Mouse (Mus musculus): ENCODE measurements around the gene Trpt1.

Trpt1 gene

DNA sequence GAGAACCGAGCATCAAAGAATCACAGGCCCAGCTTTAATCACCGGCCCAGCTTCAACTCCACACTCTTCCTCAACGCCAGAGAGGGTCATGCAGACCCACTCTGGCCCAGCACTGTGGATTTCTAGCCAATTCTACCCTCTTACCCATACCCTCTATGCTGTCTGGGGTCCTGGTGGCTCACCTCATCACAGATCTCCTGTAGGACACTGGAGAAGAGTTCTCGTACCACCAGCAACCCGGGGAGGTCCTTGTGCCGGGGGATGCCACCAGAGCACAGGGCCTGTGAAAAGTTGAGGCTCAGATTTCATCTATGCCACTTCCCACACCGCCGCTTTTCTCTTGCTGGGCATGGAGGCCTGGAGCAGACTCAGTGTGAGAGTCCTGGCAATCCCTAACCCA, 1.4 kb upstream of the Trpt1 start:
- no peak for DNase-seq

DNA sequence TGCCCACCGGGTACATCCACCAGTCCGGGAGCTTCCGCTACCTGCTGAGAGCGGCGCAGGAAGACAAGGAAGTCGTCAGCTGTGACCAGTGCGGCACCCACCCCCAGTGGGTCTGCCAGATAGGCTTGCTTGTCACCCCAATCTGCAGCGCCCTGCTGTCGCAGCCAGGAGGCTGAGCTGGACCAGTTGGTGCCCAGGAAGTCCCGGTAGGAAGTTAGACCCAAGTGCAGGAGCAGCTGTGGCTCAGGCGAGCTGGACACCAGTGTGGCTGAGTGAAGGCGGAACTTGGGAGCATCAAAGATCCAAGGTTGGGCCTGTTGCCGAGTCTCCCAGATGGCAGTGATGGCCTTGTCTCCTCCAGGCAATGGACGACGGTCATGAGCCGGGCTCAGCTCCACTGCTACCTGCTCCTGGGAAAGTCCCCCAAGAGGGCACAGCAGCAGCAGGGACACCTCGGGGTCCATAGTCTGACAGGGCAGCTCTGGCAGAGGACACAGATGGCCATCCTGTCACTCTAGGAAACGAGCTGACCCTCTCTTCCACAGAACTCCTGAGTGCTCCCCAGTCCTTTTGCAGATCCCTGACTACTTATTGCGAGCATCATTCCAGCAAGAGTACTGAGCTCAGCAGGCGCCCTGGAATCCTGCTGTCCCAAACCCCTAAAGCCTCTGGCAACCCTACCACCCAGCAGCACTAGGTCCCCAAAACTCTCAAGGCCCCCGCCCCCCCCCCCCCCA, 508 bp upstream of the Trpt1 start:
- peak in 1 of 2 experiments; percentile 44 for DNase-seq

DNA sequence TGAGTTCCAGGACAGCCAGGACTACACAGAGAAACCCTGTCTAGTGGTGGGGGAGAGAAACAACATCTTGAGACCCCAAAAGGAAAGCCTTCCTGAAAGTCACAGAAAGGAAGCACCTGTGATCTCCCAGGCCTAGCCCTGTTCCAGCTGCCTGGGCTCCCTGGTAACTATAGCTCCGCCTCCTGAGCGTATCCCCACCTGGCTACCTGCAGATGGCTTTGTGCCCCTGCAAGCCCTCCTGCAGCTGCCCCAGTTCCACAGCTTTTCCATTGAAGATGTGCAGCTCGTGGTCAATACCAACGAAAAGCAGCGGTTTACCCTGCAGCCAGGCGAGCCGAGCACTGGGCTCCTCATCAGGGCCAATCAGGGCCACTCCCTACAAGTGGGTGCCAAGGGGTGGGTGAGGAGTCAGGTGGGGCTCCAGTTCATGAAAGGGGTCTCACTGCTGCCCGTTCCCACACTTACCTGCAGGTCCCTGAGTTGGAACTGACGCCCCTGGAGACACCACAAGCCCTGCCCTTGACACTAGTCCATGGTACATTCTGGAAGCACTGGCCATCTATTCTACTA, 1.9 kb downstream of the Trpt1 start:
- DNase-seq: peak in 1 of 2 experiments; percentile 54

DNA sequence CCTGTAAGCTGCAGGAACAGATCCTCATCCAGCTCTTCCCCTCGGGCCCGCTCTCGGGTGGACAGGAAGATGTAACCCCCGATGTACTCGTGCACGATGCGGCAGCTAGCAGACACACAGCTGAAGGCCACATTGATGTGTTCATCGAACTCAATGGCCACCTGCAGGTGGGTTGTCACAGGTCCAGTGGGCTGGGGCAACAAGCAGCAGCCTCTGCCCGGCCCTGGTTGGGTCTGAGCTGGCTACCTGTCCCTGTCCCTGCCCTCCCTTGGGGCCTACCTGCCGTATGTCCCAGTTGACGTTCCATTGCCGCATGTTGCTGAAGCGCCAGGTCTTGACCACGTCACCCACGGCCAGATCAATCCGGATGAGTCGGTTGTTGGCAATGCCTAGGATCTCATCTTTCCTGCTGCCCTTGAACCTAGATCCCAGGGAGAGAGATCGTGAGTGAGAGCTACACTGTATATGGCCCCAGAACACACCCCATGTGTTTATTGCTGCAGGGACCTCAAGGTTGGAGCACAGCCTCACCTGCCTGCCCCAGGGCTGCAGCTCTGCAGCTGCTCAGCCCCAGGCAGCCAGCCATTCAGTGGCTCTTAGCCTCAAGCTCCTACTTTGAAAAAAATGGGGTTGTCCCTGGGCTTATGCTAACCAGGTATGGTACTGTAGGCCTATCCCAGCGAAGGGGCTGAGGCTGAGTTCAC, 3.6 kb downstream of the Trpt1 start:
- peak in 1 of 2 experiments; percentile 19 for DNase-seq

DNA sequence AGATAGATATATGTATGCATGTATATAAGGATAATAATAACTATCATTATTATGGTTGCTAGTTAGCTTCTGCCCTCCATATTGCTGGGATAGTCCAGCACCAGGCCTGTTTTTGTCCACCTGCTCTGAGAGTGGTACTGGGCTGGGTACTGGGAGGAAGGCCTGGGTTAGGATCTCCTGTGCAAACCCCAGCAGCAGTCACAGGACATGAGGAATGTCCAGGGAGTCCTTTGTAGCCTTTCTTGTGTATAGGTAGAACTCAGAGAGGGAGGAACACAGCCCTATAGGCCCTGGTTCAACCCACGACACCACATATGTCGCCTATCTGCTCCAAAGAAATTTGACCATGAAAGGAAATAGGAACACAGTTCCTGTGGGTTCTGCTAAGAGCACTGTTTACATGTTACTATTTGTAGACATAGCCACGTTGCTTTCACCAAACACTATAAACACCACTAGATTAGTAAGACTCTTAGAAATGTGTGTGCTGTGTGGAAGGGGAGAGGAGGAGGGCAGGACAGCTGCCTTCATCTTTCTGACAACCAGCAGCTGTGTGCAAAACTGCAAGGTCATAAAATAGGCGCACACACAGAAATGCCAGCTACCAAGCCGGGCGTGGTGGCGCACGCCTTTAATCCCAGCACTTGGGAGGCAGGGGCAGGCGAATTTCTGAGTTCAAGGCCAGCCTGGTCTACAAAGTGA, 11.1 kb downstream of the Trpt1 start:
- DNase-seq: no peak

DNA sequence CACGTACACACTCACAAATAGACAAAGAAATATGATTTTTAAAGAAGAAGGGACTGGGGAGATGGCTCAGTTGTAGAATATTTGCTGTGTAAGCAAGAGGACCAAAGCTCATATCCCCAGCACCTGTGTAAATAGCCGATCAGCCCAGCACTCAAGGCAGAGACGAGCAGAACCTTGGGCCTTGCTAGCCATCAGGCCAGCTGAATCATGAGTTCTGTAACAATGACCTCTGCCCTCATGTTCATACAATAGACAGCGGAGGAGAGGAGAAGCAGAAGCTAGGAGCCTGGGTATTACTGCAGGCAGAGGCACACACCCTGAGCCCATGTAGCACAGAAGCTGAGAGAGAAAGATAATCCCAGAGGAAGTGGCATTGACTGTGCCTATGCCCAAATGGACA, 16.5 kb downstream of the Trpt1 start:
- DNase-seq: no peak

DNA sequence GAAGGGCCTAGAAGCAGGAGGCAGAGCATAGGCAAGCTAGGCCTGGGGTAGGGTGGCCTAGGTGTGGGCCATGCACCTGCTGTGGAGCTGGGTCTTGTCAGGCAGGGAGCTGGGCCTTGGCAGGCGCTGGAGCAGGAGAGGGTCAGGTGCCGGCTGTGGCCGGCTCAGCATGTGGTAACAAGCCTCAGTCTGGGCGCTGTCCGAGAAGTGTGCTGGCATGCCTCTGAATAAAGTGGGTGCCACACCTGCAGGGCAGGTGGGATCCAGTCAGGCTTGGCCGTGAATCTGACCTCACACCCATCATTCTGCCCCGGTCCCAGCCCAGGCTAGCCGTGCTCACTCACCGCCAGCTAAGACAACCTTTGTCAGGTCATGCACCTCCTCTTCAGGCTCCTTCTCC, 18.1 kb downstream of the Trpt1 start:
- no peak for DNase-seq

DNA sequence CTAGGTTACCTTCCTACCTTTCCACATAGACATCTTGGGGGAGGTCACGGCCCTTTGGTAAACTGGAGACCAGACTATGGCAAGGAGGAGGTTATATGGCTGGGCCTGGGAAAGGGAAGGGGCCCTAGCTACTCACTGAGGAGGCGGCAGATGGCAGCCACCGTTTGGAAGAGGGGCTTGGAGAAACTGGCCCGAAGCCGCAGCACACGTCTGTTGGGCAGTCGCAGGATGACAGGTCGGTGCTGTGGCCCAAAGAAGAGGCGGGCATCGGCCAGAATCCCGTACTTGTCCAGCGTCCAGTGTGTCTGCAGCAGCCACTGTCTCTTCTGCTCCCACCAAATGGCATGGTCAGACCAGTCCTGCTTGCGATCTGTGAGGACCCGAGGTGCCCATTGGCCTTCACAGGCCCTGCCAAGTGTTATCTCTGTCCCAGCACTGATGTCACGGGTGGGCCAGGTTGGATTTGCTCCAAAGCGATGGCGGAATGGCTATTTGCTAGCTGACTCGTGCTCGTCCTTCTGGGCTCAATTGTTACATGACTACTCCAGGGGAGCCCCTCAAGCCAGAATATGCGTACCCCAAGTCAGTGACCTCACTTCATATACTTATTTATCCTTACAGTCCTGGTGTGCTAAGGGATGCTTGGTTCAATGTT, 18.7 kb downstream of the Trpt1 start:
- no peak for DNase-seq

DNA sequence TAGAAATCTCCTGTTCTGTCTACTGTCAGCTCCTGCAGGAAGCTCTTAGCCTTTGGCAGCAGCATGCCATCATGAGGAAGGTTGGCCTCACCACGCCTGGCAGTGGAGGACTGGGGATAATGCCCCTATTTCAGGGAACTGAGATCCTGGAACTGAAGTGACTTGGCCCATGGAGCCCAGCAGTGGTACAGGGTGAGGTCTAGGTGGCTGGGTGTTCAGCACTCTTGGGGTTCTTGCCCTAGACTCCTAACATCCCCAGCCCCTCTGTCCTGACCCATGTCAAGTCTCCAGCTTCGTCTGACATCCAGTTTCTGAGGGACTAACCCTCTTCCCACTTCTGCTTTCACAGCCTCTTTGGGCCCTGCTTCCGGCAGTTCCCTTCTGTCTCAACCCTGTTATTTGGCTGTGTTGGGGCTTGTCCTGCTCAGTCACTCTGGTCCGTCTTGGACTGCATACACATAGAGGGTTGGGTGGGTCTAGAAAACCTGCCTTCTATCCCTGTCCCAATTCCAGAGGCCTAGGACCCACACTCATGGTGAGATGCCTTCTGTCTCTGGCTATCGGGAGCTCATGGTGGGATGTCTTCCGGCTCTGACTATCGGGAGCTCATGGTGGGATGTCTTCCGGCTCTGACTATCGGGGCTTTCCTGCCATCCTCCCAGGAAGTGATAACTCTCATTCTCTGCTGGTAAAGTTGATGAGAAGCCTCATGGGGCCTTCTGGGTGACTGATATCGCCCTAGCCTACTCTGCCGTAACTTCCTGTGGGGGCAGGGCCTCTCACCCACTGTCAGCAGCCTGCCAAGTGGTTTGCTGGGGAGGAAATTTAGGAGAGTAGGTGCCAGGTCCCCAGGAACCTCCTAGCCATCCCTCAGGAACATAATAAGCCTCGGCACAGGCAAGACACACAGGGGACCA, 21.9 kb downstream of the Trpt1 start:
- peak; percentile 58 to 72 for DNase-seq

DNA sequence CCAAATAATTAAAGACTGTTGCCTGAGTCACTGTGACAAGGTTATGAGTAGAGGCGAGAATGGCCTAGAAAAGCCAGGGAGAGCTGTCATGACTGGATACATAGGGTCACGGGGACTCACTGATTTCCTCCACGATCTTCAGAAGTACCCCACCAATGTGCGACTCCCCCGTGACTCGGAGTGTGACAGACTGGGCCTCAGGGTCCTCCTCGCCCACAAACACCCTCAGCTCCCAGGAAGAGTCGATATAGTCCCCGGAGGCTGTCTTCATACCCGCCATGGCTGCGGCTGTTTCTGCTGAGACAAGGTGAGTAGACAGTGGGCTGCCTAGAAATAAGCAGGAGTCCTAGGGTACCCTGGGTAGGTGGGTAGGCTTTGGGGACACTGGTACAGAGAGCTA, 22.6 kb downstream of the Trpt1 start:
- DNase-seq: peak; percentile 37

DNA sequence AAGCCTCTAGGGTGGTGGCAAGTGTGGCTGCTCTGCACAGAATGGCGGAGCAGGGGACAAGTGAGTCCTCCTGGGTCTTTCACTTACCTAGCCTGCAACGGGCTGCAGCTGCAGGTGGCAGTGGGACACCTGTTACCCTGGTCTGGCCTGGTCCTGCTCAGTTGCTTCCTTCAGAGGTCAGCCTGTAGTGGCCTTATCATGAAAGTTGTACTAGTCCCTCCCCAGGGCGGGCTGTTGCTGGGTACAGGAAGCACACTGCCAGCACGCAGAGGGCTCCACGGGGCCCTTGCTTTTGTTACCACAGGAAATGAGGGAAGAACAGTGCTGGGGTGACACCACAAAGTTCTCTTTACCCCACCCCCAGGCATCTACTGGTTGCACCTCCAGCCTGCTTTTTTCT, 23.3 kb downstream of the Trpt1 start, which contains the start of gene Fermt3:
Gene Fermt3, minus strand, starts transcription at position 279 of the 400 bp plus-strand sequence.
- DNase-seq: peak; percentile 84 to 88

DNA sequence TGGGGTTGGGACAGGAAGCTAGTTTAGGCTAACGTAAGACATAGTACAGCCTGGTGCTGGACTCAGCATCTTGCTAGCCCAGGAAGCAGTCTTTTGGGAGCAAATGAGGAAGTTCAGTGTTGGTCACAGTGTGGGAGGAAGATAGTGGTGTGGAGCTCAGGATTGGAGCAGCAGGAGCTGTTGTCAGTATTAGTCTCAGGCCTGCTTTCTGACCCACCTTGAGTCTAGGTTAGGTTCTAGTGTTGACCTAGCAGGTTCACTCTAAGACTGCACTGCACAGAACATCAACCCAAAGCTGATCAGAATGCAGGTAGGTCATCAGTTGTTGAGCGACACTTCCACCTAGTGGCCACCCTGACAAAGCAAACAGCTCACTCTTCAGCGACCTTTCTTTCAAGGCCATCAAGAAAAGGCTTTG, 24.3 kb downstream of the Trpt1 start:
- DNase-seq: peak; percentile 75 to 77

DNA sequence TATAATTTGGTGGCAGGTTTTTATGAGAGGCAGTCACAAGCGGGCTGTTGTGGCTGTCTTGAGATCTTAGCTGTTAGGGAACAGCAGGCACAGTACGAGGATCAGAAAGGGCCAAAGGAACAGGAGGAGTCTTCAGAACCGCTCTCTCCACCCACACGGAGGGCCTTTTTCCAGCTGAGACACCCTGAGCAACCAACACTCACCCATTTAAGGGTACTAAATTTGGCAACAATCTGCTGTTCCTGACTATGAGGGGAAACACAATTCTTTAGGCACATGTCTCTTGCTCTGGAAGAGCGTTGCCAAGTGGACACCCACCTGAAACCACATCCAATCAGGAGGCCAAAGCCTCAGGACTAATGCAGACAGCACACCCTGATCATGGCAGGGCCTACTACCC, 33.6 kb downstream of the Trpt1 start:
- no peak for DNase-seq

DNA sequence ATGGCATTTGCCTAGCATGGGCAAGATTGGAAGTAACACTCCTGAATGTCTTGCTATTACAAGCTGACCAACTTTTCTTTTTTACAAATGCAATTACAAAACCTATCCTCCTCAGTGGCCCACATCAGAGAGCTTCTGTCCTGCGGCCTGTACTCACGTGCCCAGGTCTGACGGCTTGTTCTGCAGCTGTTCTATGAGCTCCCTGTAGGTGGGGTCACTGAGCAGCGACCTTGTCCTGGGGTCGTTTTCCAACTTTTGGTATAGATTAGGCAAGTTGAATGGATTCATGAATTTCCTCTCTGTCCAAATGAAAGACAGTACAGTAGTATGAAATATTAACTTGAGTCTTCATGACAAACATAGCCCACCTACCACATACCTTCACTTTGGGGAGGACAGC, 38.1 kb downstream of the Trpt1 start:
- DNase-seq: no peak

DNA sequence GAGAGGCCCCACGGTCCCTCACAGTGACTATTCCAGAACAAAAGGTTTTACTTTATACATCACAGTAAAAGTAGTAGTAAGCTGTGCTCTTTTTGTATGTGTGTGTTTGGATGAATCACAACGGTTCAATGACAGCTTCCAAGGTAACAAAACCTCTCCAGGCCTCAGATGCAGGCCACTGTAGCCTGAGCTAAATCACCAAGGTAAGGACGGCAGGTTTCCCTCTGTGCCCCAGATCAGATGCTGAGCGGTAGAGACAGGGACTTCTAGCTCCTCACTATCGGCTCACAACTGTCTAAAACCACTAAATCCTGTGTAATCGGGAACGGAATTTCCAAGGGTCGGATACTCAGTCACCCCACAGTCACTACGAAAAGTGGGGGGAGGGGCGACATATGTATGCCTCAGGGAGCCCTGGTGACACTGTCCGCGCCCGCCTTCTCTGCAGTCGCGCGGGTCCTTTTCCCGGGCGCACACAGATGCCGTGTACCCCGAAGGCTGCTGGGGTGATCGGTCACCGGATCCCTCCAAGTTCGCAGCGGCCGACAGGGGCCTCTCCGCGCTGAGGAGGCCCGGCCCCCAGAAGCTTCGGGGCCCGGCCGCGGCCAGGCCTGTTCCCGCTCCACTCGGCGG, 43.3 kb downstream of the Trpt1 start:
- DNase-seq: peak; percentile 61 to 74

DNA sequence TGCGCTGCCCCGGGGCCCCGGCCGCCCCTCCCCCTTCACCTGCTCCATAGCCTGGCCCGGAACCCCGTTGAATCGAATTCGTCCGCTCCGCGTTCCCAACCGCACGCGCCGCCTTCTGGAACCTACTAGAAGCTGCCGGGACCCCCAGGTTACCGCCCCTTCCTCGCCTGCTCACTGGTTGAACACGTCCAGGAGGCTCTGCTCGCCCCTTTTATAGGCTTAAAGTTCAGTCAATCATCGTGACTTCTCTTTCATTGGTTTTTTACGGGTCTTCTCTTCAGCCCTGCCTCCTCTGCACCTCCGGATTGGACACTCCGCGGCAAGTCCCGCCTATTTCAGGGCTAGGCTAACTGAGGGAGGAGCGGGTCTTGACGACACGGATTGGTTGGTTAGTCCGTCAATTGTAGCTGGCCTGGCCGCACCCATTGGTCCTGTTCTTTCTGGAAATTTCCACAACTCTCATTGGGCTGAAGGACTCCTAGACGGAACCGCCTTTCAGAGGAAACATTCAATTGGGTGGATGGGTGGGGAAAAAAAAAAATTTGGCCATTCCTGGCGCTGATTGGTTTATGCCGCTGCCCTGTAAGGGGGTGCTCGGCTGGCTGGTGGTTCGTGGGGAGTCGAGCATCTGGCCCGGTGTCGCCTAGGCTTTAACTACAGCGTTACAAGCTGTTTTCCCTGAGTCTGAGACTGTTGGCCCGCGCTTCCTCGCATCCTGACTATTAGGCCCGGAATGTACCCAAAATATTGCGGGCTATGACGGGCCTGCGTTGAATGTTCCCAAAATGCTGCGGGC, 44.1 kb downstream of the Trpt1 start, which contains the start of gene Stip1:
Gene Stip1, minus strand, starts transcription at position 127 of the 796 bp plus-strand sequence.
- DNase-seq: peak; percentile 98 to 100

DNA sequence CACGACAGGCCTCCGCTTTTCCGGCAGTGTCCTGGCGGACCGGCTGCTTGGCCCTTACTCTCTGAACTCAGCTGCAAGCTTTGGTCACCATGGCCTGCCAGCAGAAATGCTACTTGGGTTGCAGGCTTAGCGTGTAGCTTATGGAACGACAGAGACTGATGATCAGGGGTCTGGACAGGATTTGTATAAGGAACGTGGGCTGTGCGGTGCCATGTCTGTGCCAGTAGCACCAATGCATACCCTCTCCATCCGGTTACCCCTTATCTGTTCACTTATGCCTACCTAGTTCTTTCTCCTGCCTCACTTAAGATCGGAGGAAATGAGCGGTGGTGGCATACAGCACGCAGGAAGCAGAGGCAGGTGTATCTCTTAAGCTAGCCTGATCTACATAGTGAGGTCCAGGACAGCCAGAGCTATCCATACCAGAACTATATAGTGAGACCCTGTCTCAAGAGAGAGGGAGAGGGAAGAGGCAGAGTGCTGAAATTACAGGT, 44.8 kb downstream of the Trpt1 start:
- no peak for DNase-seq

DNA sequence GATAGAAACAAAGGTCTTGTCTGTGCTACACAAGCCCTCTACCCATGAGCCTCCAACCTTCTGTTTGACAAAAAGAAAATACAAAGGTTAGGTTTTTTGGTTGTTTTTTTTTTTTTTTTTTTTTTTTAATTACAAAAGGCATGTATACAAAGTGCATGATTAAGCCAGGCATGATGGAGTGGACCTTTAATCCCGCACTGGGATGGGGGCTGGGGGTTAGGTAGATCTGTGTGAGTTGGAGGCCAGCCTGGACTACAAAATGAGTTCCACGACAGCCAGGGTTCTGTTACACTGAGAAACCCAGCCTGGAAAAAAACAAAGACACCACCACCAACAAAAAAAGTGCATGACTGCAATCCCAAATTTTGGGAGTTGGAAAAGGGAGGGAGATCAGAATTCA, 45.2 kb downstream of the Trpt1 start:
- DNase-seq: no peak

DNA sequence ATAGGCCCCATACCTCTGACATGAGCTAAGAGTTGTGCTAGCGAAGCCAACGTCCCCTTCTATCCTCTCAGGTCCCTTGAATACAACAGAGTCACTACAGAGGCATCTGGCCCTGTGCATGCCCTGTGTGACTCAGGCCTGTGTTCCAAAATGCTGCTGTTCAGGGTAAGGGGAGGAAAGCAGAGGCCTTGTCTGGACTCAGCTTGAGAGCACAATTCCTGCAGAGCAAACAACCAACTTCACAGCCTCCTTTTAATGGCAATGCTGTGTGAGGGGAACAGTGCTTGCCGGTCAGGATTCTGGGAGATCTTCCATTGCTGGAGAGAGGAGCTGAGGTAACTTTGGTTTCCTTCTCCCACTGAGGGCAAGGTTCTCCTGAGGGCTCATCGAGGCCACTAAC, 48.3 kb downstream of the Trpt1 start:
- DNase-seq: no peak

DNA sequence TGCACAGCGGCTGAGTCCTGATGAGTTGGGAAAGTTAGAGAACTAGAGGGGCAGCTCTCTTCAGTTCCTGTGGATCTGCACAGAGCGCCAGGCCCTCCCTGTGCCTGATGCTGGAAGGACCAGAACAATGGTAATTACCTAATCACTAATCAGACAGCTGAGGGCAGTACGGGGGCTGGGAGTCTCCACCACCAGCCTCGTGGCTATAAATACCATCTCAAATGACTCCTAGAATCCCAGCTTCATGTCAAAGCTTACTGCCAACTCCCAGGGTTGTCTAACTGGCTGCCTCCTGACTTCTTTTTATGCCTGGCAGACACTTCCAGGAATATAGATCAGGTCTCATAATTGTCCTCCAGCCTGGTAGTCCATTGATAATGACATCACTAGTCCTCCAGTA, 48.8 kb downstream of the Trpt1 start:
- DNase-seq: no peak
